In genomic region chr2:71388951-71389763, GRCm38 (mm10) we compare ENCODE assay signal across 1 mouse cellular context.
TF ChIP-seq lines count a peak whose summit lies in the region.

Hat1 (plus strand) TSS chr2:71388958.

TF ChIP-seq in CH12.LX, 34 proteins besides CTCF, POLR2A, EP300 and RAD21 (continued from another document):
- peak; percentile 63 for TF ChIP-seq MYC (IDR thresholded peaks at IDR 0.05; ENCODE audit: low read depth, low read length)
- TF ChIP-seq MXI1 (IDR thresholded peaks at IDR 0.05; ENCODE audit: low read depth, low read length): peak; percentile 99
- TF ChIP-seq PAX5 (IDR thresholded peaks at IDR 0.05; ENCODE audit: low read length): no peak
- TF ChIP-seq POLR2AphosphoS2 (IDR thresholded peaks at IDR 0.05; ENCODE audit: low read depth, low read length): no peak
- TF ChIP-seq NRF1 (IDR thresholded peaks at IDR 0.05; ENCODE audit: low read depth, low read length): no peak
- TF ChIP-seq MEF2A (IDR thresholded peaks at IDR 0.05; ENCODE audit: borderline replicate concordance, low read depth, low read length): peak; percentile 25; the same call in 1 of the 2 replicates
- no peak; the same call in 1 of the 2 replicates for TF ChIP-seq RCOR1 (conservative IDR thresholded peaks at IDR 0.05; ENCODE audit: low read depth, low read length)
- TF ChIP-seq ZNF384 (IDR thresholded peaks at IDR 0.05; ENCODE audit: low read depth, low read length): no peak
- TF ChIP-seq MAZ (IDR thresholded peaks at IDR 0.05; ENCODE audit: low read depth, low read length): peak; percentile 20; the same call in 1 of the 2 replicates
- TF ChIP-seq ZKSCAN1 (IDR thresholded peaks at IDR 0.05; ENCODE audit: borderline replicate concordance, low read depth, low read length): no peak
- TF ChIP-seq USF2 (conservative IDR thresholded peaks at IDR 0.05; ENCODE audit: low read depth, low read length): no peak
- TF ChIP-seq BHLHE40 (IDR thresholded peaks at IDR 0.05; ENCODE audit: low read depth, low read length): peak; percentile 100
- TF ChIP-seq MAFK (IDR thresholded peaks at IDR 0.05; ENCODE audit: insufficient replicate concordance, low read length): no peak
- TF ChIP-seq JUN (IDR thresholded peaks at IDR 0.05; ENCODE audit: insufficient read depth, low read depth, low read length): no peak
- 0 out of 2 replicates have a peak, but pooled peaks have one; percentile 34 for TF ChIP-seq TBP (conservative IDR thresholded peaks at IDR 0.05; ENCODE audit: low read depth, low read length)
- peak; percentile 75 for TF ChIP-seq HCFC1 (IDR thresholded peaks at IDR 0.05; ENCODE audit: low read depth, low read length)
- TF ChIP-seq KAT2A (IDR thresholded peaks at IDR 0.05; ENCODE audit: insufficient replicate concordance, low read length): peak; percentile 59; the same call in 1 of the 2 replicates
- TF ChIP-seq MAX (IDR thresholded peaks at IDR 0.05; ENCODE audit: low read length): peak; percentile 90
- TF ChIP-seq SIN3A (IDR thresholded peaks at IDR 0.05; ENCODE audit: low read length): peak; percentile 94
- TF ChIP-seq TCF12 (IDR thresholded peaks at IDR 0.05; ENCODE audit: low read depth, low read length): peak; percentile 83
- TF ChIP-seq SMC3 (IDR thresholded peaks at IDR 0.05; ENCODE audit: low read depth, low read length): no peak
- peak; percentile 70 for TF ChIP-seq ETS1 (conservative IDR thresholded peaks at IDR 0.05; ENCODE audit: low read depth, low read length)
- TF ChIP-seq UBTF (IDR thresholded peaks at IDR 0.05; ENCODE audit: low read depth, low read length): peak; percentile 92; the same call in 1 of the 2 replicates
- peak; percentile 22; the same call in 1 of the 2 replicates for TF ChIP-seq IRF4 (IDR thresholded peaks at IDR 0.05; ENCODE audit: low read depth, low read length)
- peak; percentile 81; the same call in 1 of the 2 replicates for TF ChIP-seq E2F4 (IDR thresholded peaks at IDR 0.05; ENCODE audit: insufficient replicate concordance, low read depth, low read length)
TF ChIP-seq in CH12.LX: peak in this region for 18.
